Mouse (Mus musculus) MEL (cell line): Measurements from ENCODE around the gene Tnfsfm13. TPM values are rescaled to one million over a fixed set of nuclear protein-coding genes. Genes with fewer than 3 reads are reported as not detected.
"Not testable (repeated sequence)": the region's sequence is repeated elsewhere in the genome, so short reads cannot be mapped to it uniquely, and the experiment has no call there.

Experiments used
- DNase-seq: peaks from one replicate; pipeline ENCODE4 v3.0.0; 2011; ENCODE audit warnings: low read depth, low spot score
- H3K27ac ChIP-seq: 2 replicates; pipeline ENCODE4 v1.5.1; 2012; ENCODE audit warnings: low read depth, mild to moderate bottlenecking, control low read depth, low read length, moderate library complexity; ENCODE audit not compliant: control insufficient read depth
- H3K27me3 ChIP-seq, 2 experiments: fragments of 150-350 bp in 1 of 2; sonication (generic) in 1 of 2; 2 replicates each; pipeline ENCODE4 v1.6.1; 2012; ENCODE audit warnings: low read length in 2 of 2, mild to moderate bottlenecking in 2 of 2, improper control_type of control experiment in 1 of 2, moderate library complexity in 1 of 2; ENCODE audit not compliant: insufficient read depth in 2 of 2, control insufficient read depth in 1 of 2
- H3K36me3 ChIP-seq, 2 experiments: 2 replicates each; pipeline ENCODE4 v1.6.1; 2012 to 2014; ENCODE audit warnings: low read length in 2 of 2, improper control_type of control experiment in 1 of 2, inconsistent platforms in 1 of 2, mild to moderate bottlenecking in 1 of 2; ENCODE audit not compliant: insufficient read depth in 2 of 2, control insufficient read depth in 1 of 2
- H3K4me1 ChIP-seq, 2 experiments: fragments of 150-350 bp in 1 of 2; sonication (generic) in 1 of 2; 2 replicates each; pipeline ENCODE4 v1.6.1; 2012; ENCODE audit warnings: low read length in 2 of 2, improper control_type of control experiment in 1 of 2, mild to moderate bottlenecking in 1 of 2; ENCODE audit not compliant: insufficient read depth in 2 of 2, control insufficient read depth in 1 of 2
- H3K4me3 ChIP-seq, 2 experiments: fragments of 150-350 bp in 1 of 2; sonication (generic) in 1 of 2; 2 replicates each; pipeline ENCODE4 v1.5.1; 2012; ENCODE audit warnings: low read depth in 2 of 2, low read length in 2 of 2, mild to moderate bottlenecking in 2 of 2, moderate library complexity in 2 of 2, control low read depth in 1 of 2, improper control_type of control experiment in 1 of 2; ENCODE audit not compliant: control insufficient read depth in 1 of 2, insufficient read depth in 1 of 2
- H3K79me2 ChIP-seq: 2 replicates; pipeline ENCODE4 v1.6.1; 2012; ENCODE audit warnings: mild to moderate bottlenecking, low read length, moderate library complexity; ENCODE audit not compliant: control insufficient read depth, poor library complexity, insufficient read depth
- H3K9ac ChIP-seq: 2 replicates; pipeline ENCODE4 v1.6.1; 2012; ENCODE audit warnings: low read depth, mild to moderate bottlenecking, control low read depth, low read length, moderate library complexity; ENCODE audit not compliant: control insufficient read depth, poor library complexity, severe bottlenecking
- H3K9me3 ChIP-seq: fragments of 150-350 bp; sonication (generic); replicated peaks from 2 replicates; pipeline ENCODE4 v1.6.1; 2012; ENCODE audit warnings: mild to moderate bottlenecking, low read length, improper control_type of control experiment, moderate library complexity; ENCODE audit not compliant: insufficient read depth
- CHD1 ChIP-seq: IDR thresholded peaks from 2 replicates; pipeline ENCODE4 v1.6.1; 2012; ENCODE audit warnings: low read depth, mild to moderate bottlenecking, inconsistent platforms, low read length, improper control_type of control experiment
- CHD2 ChIP-seq: IDR thresholded peaks from 2 replicates; pipeline ENCODE4 v1.6.1; 2011; ENCODE audit warnings: low read length, improper control_type of control experiment
- CTCF ChIP-seq, 3 experiments: IDR thresholded peaks in 2 of 3; conservative IDR thresholded peaks in 1 of 3; 2 replicates each; pipeline ENCODE4 v1.5.1; 2011 to 2012; ENCODE audit warnings: low read length in 3 of 3, low read depth in 2 of 3, mild to moderate bottlenecking in 2 of 3, improper control_type of control experiment in 1 of 3, inconsistent platforms in 1 of 3, mixed read lengths in 1 of 3, moderate library complexity in 1 of 3; ENCODE audit not compliant: control insufficient read depth in 1 of 3, insufficient read depth in 1 of 3, poor library complexity in 1 of 3, severe bottlenecking in 1 of 3
- EP300 ChIP-seq, 2 experiments: IDR thresholded peaks; 2 replicates each; pipeline ENCODE4 v1.6.1; 2011; ENCODE audit warnings: improper control_type of control experiment in 2 of 2, low read length in 2 of 2, low read depth in 1 of 2, mild to moderate bottlenecking in 1 of 2
- GATA1 ChIP-seq: IDR thresholded peaks from 2 replicates; pipeline ENCODE4 v1.6.1; 2011; ENCODE audit warnings: low read depth, low read length, improper control_type of control experiment
- KAT2A ChIP-seq: conservative IDR thresholded peaks from 2 replicates; pipeline ENCODE4 v1.6.1; 2012; ENCODE audit warnings: low read depth, low read length, improper control_type of control experiment, inconsistent platforms
- MAFK ChIP-seq: IDR thresholded peaks from 2 replicates; pipeline ENCODE4 v1.6.1; 2011; ENCODE audit warnings: low read depth, mild to moderate bottlenecking, low read length, improper control_type of control experiment, borderline replicate concordance
- MAX ChIP-seq: IDR thresholded peaks from 2 replicates; pipeline ENCODE4 v1.6.1; 2011; ENCODE audit warnings: low read length, improper control_type of control experiment
- MAZ ChIP-seq: IDR thresholded peaks from 2 replicates; pipeline ENCODE4 v1.6.1; 2012; ENCODE audit warnings: low read depth, mild to moderate bottlenecking, inconsistent platforms, low read length, improper control_type of control experiment
- NELFE ChIP-seq: IDR thresholded peaks from 2 replicates; pipeline ENCODE4 v1.6.1; 2011; ENCODE audit warnings: low read depth, low read length, improper control_type of control experiment
- NRF1 ChIP-seq: IDR thresholded peaks from 2 replicates; pipeline ENCODE4 v1.6.1; 2014; ENCODE audit warnings: low read depth, mild to moderate bottlenecking, inconsistent platforms, low read length, improper control_type of control experiment, moderate library complexity; ENCODE audit not compliant: poor library complexity, insufficient read depth, severe bottlenecking
- POLR2A ChIP-seq, 2 experiments: IDR thresholded peaks; 2 replicates each; pipeline ENCODE4 v1.6.1; 2011 to 2012; ENCODE audit warnings: low read length in 2 of 2, mild to moderate bottlenecking in 2 of 2, control low read depth in 1 of 2, improper control_type of control experiment in 1 of 2, low read depth in 1 of 2, moderate library complexity in 1 of 2; ENCODE audit not compliant: control insufficient read depth in 1 of 2, insufficient read depth in 1 of 2, poor library complexity in 1 of 2
- RAD21 ChIP-seq: IDR thresholded peaks from 2 replicates; pipeline ENCODE4 v1.6.1; 2011; ENCODE audit warnings: mild to moderate bottlenecking, low read depth, low read length, improper control_type of control experiment
- SIN3A ChIP-seq: IDR thresholded peaks from 2 replicates; pipeline ENCODE4 v1.6.1; 2012; ENCODE audit warnings: low read length, improper control_type of control experiment, inconsistent platforms
- SMC3 ChIP-seq: IDR thresholded peaks from 2 replicates; pipeline ENCODE4 v1.6.1; 2011; ENCODE audit warnings: low read depth, low read length, improper control_type of control experiment
- UBTF ChIP-seq: IDR thresholded peaks from 2 replicates; pipeline ENCODE4 v1.6.1; 2012; ENCODE audit warnings: low read depth, mild to moderate bottlenecking, inconsistent platforms, low read length, improper control_type of control experiment, moderate library complexity, borderline replicate concordance; ENCODE audit not compliant: insufficient read depth
- USF2 ChIP-seq, 2 experiments: IDR thresholded peaks; 2 replicates each; pipeline ENCODE4 v1.6.1; 2011 to 2012; ENCODE audit warnings: improper control_type of control experiment in 2 of 2, low read length in 2 of 2, borderline replicate concordance in 1 of 2, inconsistent platforms in 1 of 2, low read depth in 1 of 2, mild to moderate bottlenecking in 1 of 2; ENCODE audit not compliant: insufficient read depth in 1 of 2
- ZKSCAN1 ChIP-seq: IDR thresholded peaks from 2 replicates; pipeline ENCODE4 v1.6.1; 2012; ENCODE audit warnings: low read depth, mild to moderate bottlenecking, inconsistent platforms, low read length, improper control_type of control experiment, moderate library complexity
- ZMIZ1 ChIP-seq: IDR thresholded peaks from 2 replicates; pipeline ENCODE4 v1.6.1; 2012; ENCODE audit warnings: low read depth, mild to moderate bottlenecking, inconsistent platforms, low read length, improper control_type of control experiment, moderate library complexity
- polyA plus RNA-seq, 2 experiments: library from polyadenylated mRNA; stranded (reverse) in 1 of 2; unstranded in 1 of 2; fragments of >175 nt in 1 of 2; fragments of >200 nt in 1 of 2; gene quantifications; 2 replicates each; pipeline versions ENCODE4 v1.2.1 to v1.2.4; 2012; ENCODE audit warnings: low replicate concordance in 2 of 2, low read depth in 1 of 2; ENCODE audit not compliant: insufficient read length in 2 of 2, insufficient read depth in 1 of 2, missing spikeins in 1 of 2
- total RNA-seq: library from RNA; depleted of rRNA; stranded (reverse); fragments of 300-350 nt; gene quantifications from 2 replicates; pipeline ENCODE4 v1.2.3, GENCODE M21; 2012; rRNA removed

Tnfsfm13 gene
- total RNA-seq (not detected in 2 replicates), polyA plus RNA-seq (not detected)

DNA sequence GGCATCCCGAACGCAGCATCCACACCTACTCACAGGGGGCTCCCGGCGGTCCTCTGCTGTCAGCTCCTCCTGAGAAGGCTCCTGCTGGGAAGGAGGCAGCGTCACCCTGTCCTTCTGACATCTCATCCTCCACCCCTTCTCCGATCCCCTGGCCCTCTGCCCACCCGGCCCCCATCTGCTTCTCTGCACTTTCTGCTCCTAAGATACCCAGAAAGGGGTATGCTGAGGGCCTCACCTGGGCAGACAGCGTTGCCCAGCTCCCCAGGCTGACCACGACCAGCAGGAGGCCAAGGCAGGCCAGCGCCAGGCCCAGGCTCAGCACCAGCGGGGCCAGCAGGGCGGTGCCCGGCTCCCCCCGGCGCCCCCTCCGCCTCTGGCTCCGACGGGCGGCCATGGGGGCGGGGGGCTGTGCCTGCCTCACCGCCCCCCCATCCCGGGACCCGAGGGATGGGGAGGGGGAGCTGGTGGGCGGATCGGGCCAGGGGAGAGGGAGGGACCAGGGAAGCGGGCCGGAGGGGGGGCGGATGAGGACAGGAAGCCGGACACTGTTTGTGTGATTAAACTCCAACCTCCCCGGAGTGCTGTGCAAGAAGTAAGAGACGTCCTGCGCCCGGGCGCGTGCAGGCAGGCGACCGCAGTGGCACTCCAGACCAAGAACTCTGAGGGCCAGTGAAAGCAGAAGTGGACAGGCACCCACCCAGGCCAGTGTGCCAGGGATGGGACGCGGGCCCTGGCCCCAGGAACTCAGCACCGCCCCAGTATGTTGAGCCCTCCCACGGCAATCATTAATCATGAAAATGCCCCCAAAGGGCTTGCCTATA lies at the start of gene Tnfsfm13, which contains the start of gene Tnfsf12:
Tnfsfm13 (minus strand) TSS at position 738 of the 821 bp plus-strand sequence.
Tnfsf12 (minus strand) TSS at position 489 of the 821 bp plus-strand sequence.
- peaks cover 0 to 14% of the 10 kb centered on the region in 2 experiments; a peak in 3 of 4 replicates for H3K4me1 ChIP-seq
- no peak for TF ChIP-seq UBTF
- no peak for TF ChIP-seq MAZ
- no peak for TF ChIP-seq NRF1
- TF ChIP-seq ZKSCAN1, result no peak
- no peak for TF ChIP-seq GATA1
- TF ChIP-seq KAT2A, result no peak
- no peak for TF ChIP-seq SIN3A
- TF ChIP-seq NELFE, result no peak
- TF ChIP-seq ZMIZ1, result no peak
- TF ChIP-seq EP300 (IDR thresholded peaks at IDR 0.05; ENCODE audit: low read depth in 1 of 2, low read length in 2 of 2), result no peak
- TF ChIP-seq CHD1, result no peak
- TF ChIP-seq MAX, result no peak
- TF ChIP-seq MAFK, result no peak
- no peak for TF ChIP-seq USF2 (IDR thresholded peaks at IDR 0.05; ENCODE audit: borderline replicate concordance in 1 of 2, insufficient read depth in 1 of 2, low read depth in 1 of 2, low read length in 2 of 2)
- TF ChIP-seq CHD2, result no peak
- no peak for TF ChIP-seq POLR2A (IDR thresholded peaks at IDR 0.05; ENCODE audit: control insufficient read depth in 1 of 2, insufficient read depth in 1 of 2, low read depth in 1 of 2, low read length in 2 of 2, poor library complexity in 1 of 2)
- H3K79me2 ChIP-seq, result no peaks in the 10 kb centered on the region
- no peak within 1 kb of the TSS for H3K27ac ChIP-seq
- H3K36me3 ChIP-seq, result peaks cover 0 to 5% of the 10 kb centered on the region in 2 experiments; a peak in 1 of 4 replicates
- H3K27me3 ChIP-seq, result no peaks in the 10 kb centered on the region
- H3K9ac ChIP-seq, result no peak within 1 kb of the TSS
- H3K4me3 ChIP-seq, result no peak within 1 kb of the TSS
- H3K9me3 ChIP-seq, result no peaks in the 10 kb centered on the region
- DNase-seq, result no peak

DNA sequence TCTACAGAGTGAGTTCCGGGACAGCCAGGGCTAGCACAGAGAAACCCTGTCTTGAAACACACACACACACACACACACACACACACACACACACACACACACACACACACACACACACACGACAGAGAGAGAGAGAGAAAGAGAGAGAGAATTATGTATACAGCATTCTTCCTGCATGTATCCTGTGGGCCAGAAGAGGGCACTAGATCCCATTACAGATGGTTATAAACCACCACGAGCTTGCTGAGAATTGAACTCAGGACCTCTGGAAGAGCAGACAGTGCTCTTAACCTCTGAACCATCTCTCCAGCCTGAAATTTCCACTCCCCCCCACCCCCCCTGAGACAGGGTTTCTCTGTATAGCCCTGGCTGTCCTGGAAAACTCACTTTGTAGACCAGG lies 35.5 kb upstream of the Tnfsfm13 start:
- H3K9ac ChIP-seq, H3K4me3 ChIP-seq, H3K79me2 ChIP-seq, H3K4me1 ChIP-seq, H3K9me3 ChIP-seq, H3K36me3 ChIP-seq, H3K27ac ChIP-seq, H3K27me3 ChIP-seq: not testable (repeated sequence)
- DNase-seq, result peak; percentile 65
- TF ChIP-seq RAD21 (peak; percentile 40), CTCF (IDR thresholded peaks at IDR 0.05 in 2 of 3, conservative IDR thresholded peaks at IDR 0.05 in 1 of 3; ENCODE audit: control insufficient read depth in 1 of 3, insufficient read depth in 1 of 3, low read depth in 2 of 3, low read length in 3 of 3, poor library complexity in 1 of 3, severe bottlenecking in 1 of 3) (peak; percentile 37 to 56 (median 44); a peak in 5 of 6 replicates), SMC3 (peak; percentile 63), SIN3A (peak; percentile 3; the same call in 1 of the 2 replicates)
